Mouse (Mus musculus) MEL-GATA-1-ER (cell line): ENCODE results near the gene Fbxw10.

Source experiments
- DNase-seq: peaks from one replicate; pipeline ENCODE4 v3.0.0-alpha.2; 2012; ENCODE audit warnings: low read depth; ENCODE audit errors: extremely low read depth

Fbxw10 gene

GRCm38 (mm10) chr11:62903871-62904495 is 57.1 kb downstream of the Fbxw10 start:
- no peak for DNase-seq

DNA sequence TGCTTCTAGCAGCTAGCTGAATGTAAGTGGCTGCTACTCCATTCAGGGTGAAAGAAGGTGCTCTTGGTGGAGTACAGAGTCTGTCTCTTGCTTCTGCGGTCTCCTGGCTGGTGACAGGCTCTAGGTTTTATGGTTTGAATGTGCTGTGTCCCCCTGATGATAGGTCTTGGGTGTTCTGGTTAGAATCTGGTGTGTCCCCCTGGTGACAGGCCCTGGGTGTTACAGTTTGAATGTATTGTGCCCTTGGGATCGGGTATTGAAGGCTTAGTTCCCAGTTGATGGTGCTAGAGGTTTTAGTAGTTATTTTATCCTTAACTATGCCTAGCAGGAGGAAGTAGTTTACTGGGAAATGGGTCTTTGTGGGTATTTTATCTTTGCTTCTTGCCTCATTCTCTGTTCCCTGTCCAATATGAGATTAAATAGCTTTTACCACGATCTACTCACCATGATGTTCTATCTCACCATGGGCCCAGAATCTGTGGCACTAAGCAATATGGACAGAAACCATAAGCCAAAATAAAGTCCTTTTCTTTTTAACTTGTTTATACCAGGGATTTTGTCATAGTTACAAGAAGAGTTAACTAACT is 62.9 kb downstream of the Fbxw10 start:
- peak; percentile 45 for DNase-seq

GRCm38 (mm10) chr11:62911362-62911761 is 64.5 kb downstream of the Fbxw10 start:
- DNase-seq: no peak

- no peak for DNase-seq
Observed at GRCm38 (mm10) chr11:62913141-62913540, 66.3 kb downstream of the Fbxw10 start.

DNA sequence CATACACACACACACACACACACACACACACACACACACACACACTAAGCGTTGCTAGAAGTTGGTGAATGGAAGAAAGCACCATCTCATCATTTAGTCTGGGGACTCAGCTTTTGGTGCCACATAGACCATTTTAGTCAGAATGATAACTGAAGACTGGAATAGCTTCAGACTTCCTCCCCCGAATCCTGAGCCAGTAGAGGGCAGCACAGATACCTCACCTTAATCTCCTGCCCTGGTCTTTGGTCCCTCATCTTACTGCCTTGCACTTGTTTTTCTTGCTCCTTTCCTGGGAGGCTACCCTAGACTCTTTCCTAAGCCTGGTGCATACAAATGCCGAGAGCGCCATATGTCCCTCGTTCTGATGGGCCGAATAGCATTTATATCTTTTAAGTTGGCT is 67.7 kb downstream of the Fbxw10 start:
- DNase-seq: no peak

- no peak for DNase-seq
Observed at GRCm38 (mm10) chr11:62915486-62915885, 68.6 kb downstream of the Fbxw10 start.

DNA sequence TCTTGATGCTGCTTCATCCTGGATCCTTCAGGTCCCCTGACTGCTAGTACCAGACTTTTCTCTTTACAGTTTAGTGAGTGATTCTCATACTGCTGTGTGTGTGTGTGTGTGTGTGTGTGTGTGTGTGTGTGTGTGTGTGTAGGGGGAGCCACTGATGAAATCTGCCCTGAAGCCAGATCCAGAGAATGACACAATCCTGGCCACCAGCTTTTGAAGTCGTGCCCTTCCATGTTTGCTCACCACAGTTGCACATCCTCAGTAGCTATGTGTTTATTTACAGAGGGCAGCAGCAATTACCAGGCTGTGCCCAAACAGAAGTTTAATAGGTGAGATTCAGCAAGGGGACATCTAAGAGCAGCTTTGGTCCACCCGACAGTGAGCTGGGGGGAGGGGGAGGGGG is 69.9 kb downstream of the Fbxw10 start:
- no peak for DNase-seq

DNA sequence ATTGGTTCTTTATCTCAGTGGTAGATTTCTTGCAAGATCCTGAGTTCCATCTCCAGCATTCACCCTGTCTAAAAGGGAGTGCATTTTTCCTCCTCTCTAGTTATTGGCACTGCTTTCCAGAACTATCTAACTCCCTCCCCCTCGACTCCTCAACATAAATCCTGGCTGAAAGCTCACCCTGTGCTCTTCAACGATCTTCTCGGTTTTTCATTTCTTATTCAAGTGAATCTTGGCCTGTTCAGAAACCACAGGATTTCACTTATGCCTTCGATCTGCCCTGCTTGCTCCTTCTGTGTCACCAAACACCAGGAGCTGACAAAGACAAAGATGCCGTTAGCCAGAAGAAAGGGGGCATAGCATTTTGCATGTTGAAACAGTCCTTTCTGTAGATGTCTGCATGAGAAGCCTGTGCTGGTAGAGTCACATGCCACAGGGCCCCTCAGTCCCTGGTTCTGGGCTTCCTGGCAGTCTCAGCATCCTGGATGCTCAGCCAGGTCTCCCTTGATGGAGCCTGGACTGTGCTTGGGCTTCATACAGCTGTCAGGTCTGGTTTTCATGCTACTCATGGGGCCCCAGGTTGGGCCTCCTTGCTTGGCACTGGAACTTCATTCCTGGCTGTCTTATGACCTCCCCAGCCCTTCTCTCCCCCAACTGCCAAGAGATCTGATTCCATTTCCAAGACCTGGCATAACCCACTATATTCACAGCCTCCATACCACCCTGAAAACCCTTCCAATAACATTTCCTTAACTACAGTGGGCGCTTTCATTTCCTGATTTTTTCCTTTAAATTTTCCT is 73.3 kb downstream of the Fbxw10 start:
- no peak for DNase-seq

DNA sequence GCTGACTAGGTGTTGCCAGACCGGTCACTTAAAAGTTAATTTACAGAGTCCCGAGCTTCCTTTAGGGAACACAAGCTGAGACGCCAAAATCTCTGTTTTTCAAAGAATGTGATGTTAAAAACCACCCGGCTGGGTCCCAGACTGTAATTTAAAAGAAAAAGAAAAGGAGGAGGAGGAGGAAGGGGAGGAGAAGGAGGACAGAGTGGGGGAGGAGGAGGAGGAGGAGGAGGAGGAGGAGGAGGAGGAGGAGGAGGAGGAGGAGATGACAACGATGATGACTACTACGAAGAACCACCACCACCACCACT is 73.8 kb downstream of the Fbxw10 start:
- DNase-seq: no peak

- no peak for DNase-seq
Observed at GRCm38 (mm10) chr11:62921052-62921977, 74.4 kb downstream of the Fbxw10 start.

DNA sequence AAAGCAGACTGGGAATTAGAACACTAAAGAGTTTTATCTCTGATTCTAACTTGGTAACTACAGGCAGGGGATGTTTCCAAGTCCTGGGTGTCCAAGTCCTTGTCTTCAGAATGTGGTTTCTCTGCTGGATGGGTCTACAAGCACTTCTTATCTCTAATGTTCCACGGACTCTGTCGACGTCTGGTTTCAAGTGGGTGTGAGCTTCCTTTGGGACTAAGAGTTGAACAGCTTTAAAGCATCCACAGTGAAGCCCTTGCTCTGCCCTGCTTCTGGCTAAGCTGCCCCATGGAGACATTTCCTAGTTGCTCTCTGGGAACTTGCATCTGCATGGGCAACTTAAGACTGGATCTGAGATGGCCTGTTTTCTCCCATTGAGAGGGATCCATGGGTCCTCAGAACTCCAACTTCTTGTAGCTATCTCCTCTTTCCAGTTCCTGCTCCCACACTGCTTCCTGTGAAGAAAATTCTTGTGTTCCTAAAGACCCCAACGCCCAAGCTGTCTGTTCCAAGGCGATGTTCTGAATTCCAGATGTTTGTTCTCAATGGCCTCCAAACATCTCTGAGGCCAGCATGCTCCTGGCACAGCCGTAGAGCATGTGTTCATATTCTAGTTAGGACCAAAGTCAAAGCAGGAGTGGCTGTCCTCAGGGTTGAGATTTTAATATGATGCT is 77.4 kb downstream of the Fbxw10 start:
- DNase-seq: no peak
